ENCODE assay signal across 9 mouse cellular contexts in genomic region chr6:55396176-55396575, GRCm38 (mm10). TPM values are rescaled to one million over a fixed set of nuclear protein-coding genes. Genes with fewer than 3 reads are reported as not detected.
DNase-seq lines count a peak whose midpoint lies in the region; ATAC-seq and TF ChIP-seq lines count a peak whose summit lies in the region.
"Had no signal": no experiment of that assay in that cellular context is flagged by ENCODE, and none has a peak within 500 bp of the region (broad histone marks: within the 10 kb centered on the region; RNA-seq: fewer than 3 reads in every experiment).

No protein-coding gene starts in this region.

- peak overlapping the region; percentile 17; the same call in 1 of the 2 replicates for H3K4me3 ChIP-seq in layer of hippocampus, adult 2 months
- no peak overlapping the region for H3K4me3 ChIP-seq in cortical plate, adult 2 months (ENCODE audit: insufficient read depth, low read length)
- no peak overlapping the region for H3K4me3 ChIP-seq in heart, postnatal 0 days (ENCODE audit: low read depth, low read length)
- no peak overlapping the region for H3K4me3 ChIP-seq in midbrain, embryonic 11.5 days (ENCODE audit: low read depth, low read length)

- no peak overlapping the region for H3K4me2 ChIP-seq in heart, postnatal 0 days (ENCODE audit: low read depth, low read length)
- no peak overlapping the region for H3K4me2 ChIP-seq in midbrain, embryonic 11.5 days

- no peak for TF ChIP-seq POLR2A in cortical plate, adult 2 months (IDR thresholded peaks at IDR 0.05; ENCODE audit: extremely low read depth, insufficient read depth, low read length)

- no peak overlapping the region for H3K9ac ChIP-seq in heart, postnatal 0 days (replicated peaks; ENCODE audit: low read depth, low read length)
- H3K9ac ChIP-seq in midbrain, embryonic 11.5 days (ENCODE audit: low read length) = no peak overlapping the region

- peaks cover 32% of the 10 kb centered on the region; the same call in 1 of the 2 replicates for H3K27me3 ChIP-seq in heart, postnatal 0 days (ENCODE audit: control insufficient read depth, insufficient read depth, low read length)
- H3K27me3 ChIP-seq in midbrain, embryonic 11.5 days (ENCODE audit: control insufficient read depth, insufficient read depth, low read length) = no peaks in the 10 kb centered on the region

- DNase-seq in layer of hippocampus, adult 2 months (ENCODE audit: low spot score in 2 of 2) = peak in 1 of 2 experiments; percentile 52
- DNase-seq in layer of hippocampus, postnatal 25 days (ENCODE audit: extremely low spot score in 1 of 2, low spot score in 1 of 2) = no peak
- peak; percentile 66 for DNase-seq in heart, postnatal 0 days (ENCODE audit: low spot score)
- peak; percentile 47 for DNase-seq in layer of hippocampus, adult 9-10 months (ENCODE audit: low spot score)
- no peak for DNase-seq in midbrain, embryonic 11.5 days (ENCODE audit: low spot score, missing footprints)

- no peaks in the 10 kb centered on the region for H3K9me3 ChIP-seq in heart, postnatal 0 days (replicated peaks; ENCODE audit: control insufficient read depth, low read length)
- H3K9me3 ChIP-seq in midbrain, embryonic 11.5 days (ENCODE audit: control insufficient read depth, low read length) = no peaks in the 10 kb centered on the region
- H3K9me3 ChIP-seq: G1E had no signal

- 22% methylated on average over 3 of the region's 3 CpGs for WGBS in heart, postnatal 0 days
- WGBS in midbrain, embryonic 11.5 days = 70% methylated on average over 3 of the region's 3 CpGs

- peaks cover 18% of the 10 kb centered on the region for H3K4me1 ChIP-seq in cortical plate, adult 2 months (ENCODE audit: control insufficient read depth, insufficient read depth, low read length)
- no peaks in the 10 kb centered on the region; the same call in 1 of the 2 replicates for H3K4me1 ChIP-seq in heart, postnatal 0 days (ENCODE audit: control insufficient read depth, insufficient read depth)
- H3K4me1 ChIP-seq in midbrain, embryonic 11.5 days (ENCODE audit: control insufficient read depth, insufficient read depth, low read length) = 0 out of 2 replicates have a peak, but pooled peaks cover 6% of the 10 kb centered on the region

- TF ChIP-seq CTCF in layer of hippocampus, adult 2 months (conservative IDR thresholded peaks at IDR 0.05) = peak; percentile 69
- TF ChIP-seq CTCF in cortical plate, adult 2 months (IDR thresholded peaks at IDR 0.05; ENCODE audit: extremely low read depth, insufficient read depth, low read length) = no peak
- TF ChIP-seq CTCF in heart, postnatal 0 days (IDR thresholded peaks at IDR 0.05; ENCODE audit: low read depth) = peak; percentile 43

- TF ChIP-seq EP300 in heart, postnatal 0 days (IDR thresholded peaks at IDR 0.05; ENCODE audit: low read depth) = no peak

- peak; percentile 66 for ATAC-seq in heart, postnatal 0 days (ENCODE audit: insufficient read depth, low read depth)
- ATAC-seq in midbrain, embryonic 11.5 days (ENCODE audit: low FRiP score) = no peak
- no peak for ATAC-seq in activated CD4-positive, CD25-positive, alpha-beta regulatory T cell, adult 4 months
- ATAC-seq in erythroblast, adult 5-6 weeks (replicated peaks; ENCODE audit: low FRiP score, poor library complexity, severe bottlenecking) = no peak

- H3K27ac ChIP-seq in layer of hippocampus, adult 2 months = peak overlapping the region; percentile 93
- H3K27ac ChIP-seq in cortical plate, adult 2 months (ENCODE audit: insufficient read depth, low read length) = peak overlapping the region; percentile 4; the same call in 1 of the 2 replicates
- H3K27ac ChIP-seq in heart, postnatal 0 days (ENCODE audit: low read depth) = 0 out of 2 replicates have a peak overlapping the region, but pooled peaks have one; percentile 32
- H3K27ac ChIP-seq in midbrain, embryonic 11.5 days (ENCODE audit: low read depth, low read length) = peak overlapping the region; percentile 6; the same call in 1 of the 2 replicates

- no peaks in the 10 kb centered on the region for H3K36me3 ChIP-seq in heart, postnatal 0 days (replicated peaks; ENCODE audit: control insufficient read depth, insufficient read depth, low read length)
- H3K36me3 ChIP-seq in midbrain, embryonic 11.5 days (ENCODE audit: control insufficient read depth, insufficient read depth, low read length) = no peaks in the 10 kb centered on the region
- H3K36me3 ChIP-seq: G1E had no signal

RNA-seq across cellular contexts. Expression of gene Ghrhr, which starts 20.1 kb away (rescaled TPM):
- not detected for total RNA-seq in layer of hippocampus, adult 2 months (2021)
- total RNA-seq in layer of hippocampus, postnatal 25 days (2021) = not detected
- 0.06 TPM in 1 of 2 replicates, not detected in the other for polyA plus RNA-seq in cortical plate, adult 2 months (2012; rRNA removed)
- not detected in 2 replicates for total RNA-seq in heart, postnatal 0 days (2014; rRNA removed; ENCODE audit: low replicate concordance)
- polyA plus RNA-seq in heart, postnatal 0 days (2015; fragmentation: Nextera tagmentation; extraction: Ambion mirVana) = not detected in 2 replicates
- polyA plus RNA-seq in midbrain, embryonic 11.5 days (2014; fragmentation: Nextera tagmentation; extraction: Ambion mirVana) = not detected in 2 replicates
- not detected for polyA plus RNA-seq in activated CD4-positive, CD25-positive, alpha-beta regulatory T cell, adult 4 months (2017; shearing (Covaris generic))
- total RNA-seq in erythroblast, adult 5-6 weeks (2015; ENCODE audit: low replicate concordance) = 0.63 TPM in 1 of 2 replicates, not detected in the other
- total RNA-seq in erythroblast, adult 5-6 weeks (2017; ENCODE audit: low replicate concordance) = 0.28 TPM in 1 of 2 replicates, not detected in the other
- polyA plus RNA-seq: G1E had no signal

RNA-seq across cellular contexts. Expression of gene Adcyap1r1, which starts 55.6 kb away (rescaled TPM):
- 100 to 1,000 TPM; 146 to 148 TPM for total RNA-seq in layer of hippocampus, adult 2 months (2021)
- 100 to 1,000 TPM; 138 to 142 TPM for total RNA-seq in layer of hippocampus, postnatal 25 days (2021)
- polyA plus RNA-seq in cortical plate, adult 2 months (2012; rRNA removed) = 84.4 and 87.0 TPM in 2 replicates
- total RNA-seq in heart, postnatal 0 days (2014; rRNA removed; ENCODE audit: low replicate concordance) = 3.9 and 4.2 TPM in 2 replicates
- 1.1 and 1.4 TPM in 2 replicates for polyA plus RNA-seq in heart, postnatal 0 days (2015; fragmentation: Nextera tagmentation; extraction: Ambion mirVana)
- 17.6 and 20.4 TPM in 2 replicates for polyA plus RNA-seq in midbrain, embryonic 11.5 days (2014; fragmentation: Nextera tagmentation; extraction: Ambion mirVana)
- polyA plus RNA-seq in activated CD4-positive, CD25-positive, alpha-beta regulatory T cell, adult 4 months (2017; shearing (Covaris generic)) = not detected
- total RNA-seq in erythroblast, adult 5-6 weeks (2015; ENCODE audit: low replicate concordance) = 0.19 TPM in 1 of 2 replicates, not detected in the other
- total RNA-seq in erythroblast, adult 5-6 weeks (2017; ENCODE audit: low replicate concordance) = 0.09 TPM in 1 of 2 replicates, not detected in the other
- polyA plus RNA-seq: G1E had no signal

RNA-seq across cellular contexts. Expression of gene Aqp1, which starts 59.9 kb away (rescaled TPM):
- total RNA-seq in layer of hippocampus, adult 2 months (2021) = under 1 TPM; 0.39 to 0.72 TPM
- under 1 TPM; 0.70 to 0.74 TPM for total RNA-seq in layer of hippocampus, postnatal 25 days (2021)
- 0.64 and 0.98 TPM in 2 replicates for polyA plus RNA-seq in cortical plate, adult 2 months (2012; rRNA removed)
- 146 and 148 TPM in 2 replicates for total RNA-seq in heart, postnatal 0 days (2014; rRNA removed; ENCODE audit: low replicate concordance)
- polyA plus RNA-seq in heart, postnatal 0 days (2015; fragmentation: Nextera tagmentation; extraction: Ambion mirVana) = 56.4 and 58.0 TPM in 2 replicates
- polyA plus RNA-seq in midbrain, embryonic 11.5 days (2014; fragmentation: Nextera tagmentation; extraction: Ambion mirVana) = 0.38 and 0.48 TPM in 2 replicates
- polyA plus RNA-seq in activated CD4-positive, CD25-positive, alpha-beta regulatory T cell, adult 4 months (2017; shearing (Covaris generic)) = under 1 TPM in 1 of 2 experiments, not detected in 1; 0.18 TPM
- 183 and 231 TPM in 2 replicates for total RNA-seq in erythroblast, adult 5-6 weeks (2015; ENCODE audit: low replicate concordance)
- 447 and 529 TPM in 2 replicates for total RNA-seq in erythroblast, adult 5-6 weeks (2017; ENCODE audit: low replicate concordance)
- polyA plus RNA-seq: G1E had no signal

Comparison
In these comparisons a context has a peak if more than half of its experiments do, and no peak if none do; other contexts are left out.
1. DNase-seq: peak in heart, postnatal 0 days (single experiment) and layer of hippocampus, adult 9-10 months (single experiment); none in layer of hippocampus, postnatal 25 days (0 of 2) and midbrain, embryonic 11.5 days (single experiment).
2. H3K27ac ChIP-seq: peak in every context shown above with its lines; median percentile 93 in layer of hippocampus, adult 2 months; 32 in heart, postnatal 0 days; 6 in midbrain, embryonic 11.5 days; 4 in cortical plate, adult 2 months.
3. RNA of gene Adcyap1r1, which starts 55.6 kb away (total RNA-seq): 146 to 148 TPM in layer of hippocampus, adult 2 months and 138 to 142 TPM in layer of hippocampus, postnatal 25 days; 3.9 to 4.2 TPM in heart, postnatal 0 days and 0.09 to 0.19 TPM in erythroblast, adult 5-6 weeks; every median in the first group is over 10 times any median in the second.
4. RNA of gene Aqp1, which starts 59.9 kb away (total RNA-seq): 183 to 529 TPM in erythroblast, adult 5-6 weeks and 146 to 148 TPM in heart, postnatal 0 days; 0.70 to 0.74 TPM in layer of hippocampus, postnatal 25 days and 0.39 to 0.72 TPM in layer of hippocampus, adult 2 months; every median in the first group is over 10 times any median in the second.